Mouse (Mus musculus) brain, embryonic 14.5 days (tissue): Measurements from ENCODE around the gene Gm45808.

Experiments used
- CTCF ChIP-seq: fragments of 200-500 bp; IDR thresholded peaks from 2 replicates; pipeline ENCODE4 v1.5.1; 2012; ENCODE audit warnings: inconsistent platforms, mild to moderate bottlenecking, moderate library complexity, borderline replicate concordance; ENCODE audit not compliant: insufficient read depth, insufficient read length; ENCODE audit errors: extremely low read depth
- POLR2A ChIP-seq: fragments of 200-500 bp; IDR thresholded peaks from 2 replicates; pipeline ENCODE4 v1.6.1; 2012; ENCODE audit warnings: mild to moderate bottlenecking, inconsistent platforms, borderline replicate concordance; ENCODE audit not compliant: poor library complexity, insufficient read depth, insufficient read length, severe bottlenecking; ENCODE audit errors: extremely low read depth

GRCm38 (mm10) chr7:45482166-45482565 is 4.4 kb downstream of the Gm45808 start:
- TF ChIP-seq CTCF (no peak), POLR2A (no peak)
